Mouse (Mus musculus): ENCODE data around the gene Fam166a. TPM values are rescaled to one million over a fixed set of nuclear protein-coding genes. Genes with fewer than 3 reads are reported as not detected.
A peak's percentile ranks its signal among the peaks of the same experiment; 100 is the strongest.
"Not testable (repeated sequence)": the region's sequence is repeated elsewhere in the genome, so short reads cannot be mapped to it uniquely, and the experiment has no call there.

The Fam166a gene
- polyA plus RNA-seq, 1 experiment from 2014 or later, result 0.43 TPM

- Histone ChIP-seq H3K27me3 (replicated peaks) (0 out of 2 replicates have a peak, but pooled peaks cover under 1% of the 10 kb centered on the region), H3K4me1 (peaks cover 31% of the 10 kb centered on the region), H3K27ac (peak overlapping the region; percentile 77), H3K4me3 (peak overlapping the region; percentile 56), H3K36me3 (replicated peaks) (no peaks in the 10 kb centered on the region), H3K4me2 (peak overlapping the region; percentile 90), H3K9me3 (no peaks in the 10 kb centered on the region), H3K9ac (no peak overlapping the region; the same call in 1 of the 2 replicates)
- 47% methylated on average over 8 of the region's 8 CpGs for whole genome bisulfite sequencing
- ATAC-seq (replicated peaks), result peak; percentile 12; the same call in 1 of the 2 replicates
These were observed 21.8 kb downstream of the Fam166a start for GRCm38 (mm10) chr2:25240310-25240709.

GRCm38 (mm10) chr2:25240723-25241437 lies 22.3 kb downstream of the Fam166a start:
- Histone ChIP-seq H3K9me3 (no peaks in the 10 kb centered on the region), H3K4me2 (peak overlapping the region; percentile 90), H3K4me1 (peaks cover 31% of the 10 kb centered on the region), H3K27me3 (replicated peaks) (no peaks in the 10 kb centered on the region), H3K27ac (peak overlapping the region; percentile 77), H3K4me3 (peak overlapping the region; percentile 56), H3K9ac (peak overlapping the region; percentile 40; the same call in 1 of the 2 replicates), H3K36me3 (replicated peaks) (no peaks in the 10 kb centered on the region)
- ATAC-seq (replicated peaks), result peak; percentile 71
- WGBS, result 2% methylated on average over 29 of the region's 29 CpGs

- Histone ChIP-seq H3K27ac (peak overlapping the region; percentile 77), H3K27me3 (replicated peaks) (no peaks in the 10 kb centered on the region), H3K4me1 (peaks cover 31% of the 10 kb centered on the region), H3K36me3 (replicated peaks) (no peaks in the 10 kb centered on the region), H3K4me2 (peak overlapping the region; percentile 90), H3K9me3 (no peaks in the 10 kb centered on the region), H3K9ac (no peak overlapping the region), H3K4me3 (peak overlapping the region; percentile 56)
- peak; percentile 53 for ATAC-seq (replicated peaks)
- 18% methylated on average over 6 of the region's 6 CpGs for WGBS
These were observed 22.9 kb downstream of the Fam166a start for GRCm38 (mm10) chr2:25241438-25241775.

- H3K9ac ChIP-seq, result peak within 1 kb of the TSS; percentile 65
- no peaks in the 10 kb centered on the region for H3K9me3 ChIP-seq
- H3K36me3 ChIP-seq (replicated peaks), result no peaks in the 10 kb centered on the region
- peak within 1 kb of the TSS; percentile 56 for H3K4me3 ChIP-seq
- WGBS, result 0% methylated on average over 59 of the region's 59 CpGs
- peak within 1 kb of the TSS; percentile 90 for H3K4me2 ChIP-seq
- H3K27ac ChIP-seq, result peak within 1 kb of the TSS; percentile 77
- H3K4me1 ChIP-seq, result peaks cover 31% of the 10 kb centered on the region
- no peaks in the 10 kb centered on the region for H3K27me3 ChIP-seq (replicated peaks)
- peak; percentile 53 for ATAC-seq (replicated peaks)
These were observed 23.6 kb downstream of the Fam166a start, which contains the start of the genes Rnf208 and Cysrt1 for GRCm38 (mm10) chr2:25242101-25242506. Gene Rnf208 (plus strand): TSS chr2:25242255. Gene Cysrt1 (minus strand): TSS chr2:25242452.

GRCm38 (mm10) chr2:25243342-25243741 lies 24.8 kb downstream of the Fam166a start:
- no peak for ATAC-seq (replicated peaks)
- 81% methylated on average over 8 of the region's 8 CpGs for WGBS
- peak overlapping the region; percentile 56 for H3K4me3 ChIP-seq
- H3K9ac ChIP-seq, result peak overlapping the region; percentile 65; the same call in 1 of the 2 replicates
- no peaks in the 10 kb centered on the region for H3K9me3 ChIP-seq
- peak overlapping the region; percentile 90 for H3K4me2 ChIP-seq
- H3K27me3 ChIP-seq (replicated peaks), result no peaks in the 10 kb centered on the region
- H3K4me1 ChIP-seq, result peaks cover 31% of the 10 kb centered on the region
- H3K36me3 ChIP-seq (replicated peaks), result no peaks in the 10 kb centered on the region
- no peak overlapping the region for H3K27ac ChIP-seq

GRCm38 (mm10) chr2:25244144-25244543 lies 25.6 kb downstream of the Fam166a start:
- H3K27ac ChIP-seq, result no peak overlapping the region
- no peaks in the 10 kb centered on the region for H3K36me3 ChIP-seq (replicated peaks)
- H3K4me2 ChIP-seq, result no peak overlapping the region
- no peaks in the 10 kb centered on the region for H3K27me3 ChIP-seq (replicated peaks)
- 89% methylated on average over 4 of the region's 4 CpGs for WGBS
- ATAC-seq (replicated peaks), result no peak
- peaks cover 31% of the 10 kb centered on the region for H3K4me1 ChIP-seq
- H3K9me3 ChIP-seq, result no peaks in the 10 kb centered on the region
- no peak overlapping the region for H3K4me3 ChIP-seq
- no peak overlapping the region for H3K9ac ChIP-seq

GRCm38 (mm10) chr2:25246183-25247072 lies 27.9 kb downstream of the Fam166a start, which contains the start of gene AL732309.1:
Gene AL732309.1 (minus strand): TSS chr2:25246863.
- H3K27ac ChIP-seq, result no peak within 1 kb of the TSS
- H3K36me3 ChIP-seq (replicated peaks), result 0 out of 2 replicates have a peak, but pooled peaks cover 4% of the 10 kb centered on the region
- no peak within 1 kb of the TSS for H3K4me3 ChIP-seq
- peaks cover 21% of the 10 kb centered on the region for H3K4me1 ChIP-seq
- H3K9me3 ChIP-seq, result no peaks in the 10 kb centered on the region
- ATAC-seq (replicated peaks), result no peak
- H3K27me3 ChIP-seq (replicated peaks), result no peaks in the 10 kb centered on the region
- H3K9ac ChIP-seq, result no peak within 1 kb of the TSS
- no peak within 1 kb of the TSS for H3K4me2 ChIP-seq
- WGBS, result 93% methylated on average over 10 of the region's 10 CpGs

- no peak for ATAC-seq (replicated peaks)
- no peaks in the 10 kb centered on the region for H3K9me3 ChIP-seq
- no peak overlapping the region for H3K9ac ChIP-seq
- H3K27ac ChIP-seq, result no peak overlapping the region
- H3K4me1 ChIP-seq, result peaks cover 23% of the 10 kb centered on the region
- H3K4me2 ChIP-seq, result no peak overlapping the region
- 87% methylated on average over 1 of the region's 1 CpGs for WGBS
- H3K4me3 ChIP-seq, result no peak overlapping the region
- H3K36me3 ChIP-seq (replicated peaks), result 0 out of 2 replicates have a peak, but pooled peaks cover 5% of the 10 kb centered on the region
- H3K27me3 ChIP-seq (replicated peaks), result no peaks in the 10 kb centered on the region
These were observed 33.8 kb downstream of the Fam166a start for GRCm38 (mm10) chr2:25252331-25252730.

- Histone ChIP-seq H3K27ac (peak within 1 kb of the TSS; percentile 74), H3K9ac (peak within 1 kb of the TSS; percentile 74), H3K9me3 (no peaks in the 10 kb centered on the region), H3K4me2 (peak within 1 kb of the TSS; percentile 99), H3K4me3 (peak within 1 kb of the TSS; percentile 87), H3K4me1 (peaks cover 25% of the 10 kb centered on the region), H3K36me3 (replicated peaks) (0 out of 2 replicates have a peak, but pooled peaks cover 5% of the 10 kb centered on the region), H3K27me3 (replicated peaks) (no peaks in the 10 kb centered on the region)
- peak; percentile 92 for ATAC-seq (replicated peaks)
- under 1% methylated on average over 39 of the region's 39 CpGs for whole genome bisulfite sequencing
These were observed 36.8 kb downstream of the Fam166a start, which contains the start of gene Tmem203 for GRCm38 (mm10) chr2:25255284-25255779. Gene Tmem203 (plus strand): TSS chr2:25255439.

GRCm38 (mm10) chr2:25256443-25257109 lies 38.0 kb downstream of the Fam166a start:
- H3K9me3 ChIP-seq; H3K36me3 ChIP-seq (replicated peaks); H3K27me3 ChIP-seq (replicated peaks); H3K27ac ChIP-seq; ATAC-seq (replicated peaks): not testable (repeated sequence)
- peaks cover 25% of the 10 kb centered on the region for H3K4me1 ChIP-seq
- H3K9ac ChIP-seq, result peak overlapping the region; percentile 74; the same call in 1 of the 2 replicates
- H3K4me3 ChIP-seq, result peak overlapping the region; percentile 87
- peak overlapping the region; percentile 99 for H3K4me2 ChIP-seq
- WGBS, result 57% methylated on average over 12 of the region's 12 CpGs

GRCm38 (mm10) chr2:25257250-25257649 lies 38.7 kb downstream of the Fam166a start:
- 89% methylated on average over 5 of the region's 5 CpGs for WGBS
- ATAC-seq (replicated peaks); H3K27ac ChIP-seq; H3K4me2 ChIP-seq; H3K4me3 ChIP-seq; H3K27me3 ChIP-seq (replicated peaks); H3K9ac ChIP-seq; H3K36me3 ChIP-seq (replicated peaks); H3K9me3 ChIP-seq: not testable (repeated sequence)
- H3K4me1 ChIP-seq, result peaks cover 31% of the 10 kb centered on the region

All from midbrain, embryonic 15.5 days (tissue).